Mouse (Mus musculus): ENCODE data around the gene Hipk3. TPM values are rescaled to one million over a fixed set of nuclear protein-coding genes. Genes with fewer than 3 reads are reported as not detected.

The Hipk3 gene
- polyA plus RNA-seq, 2 experiments from 2014 or later: 11.1 to 12.5 TPM

DNA sequence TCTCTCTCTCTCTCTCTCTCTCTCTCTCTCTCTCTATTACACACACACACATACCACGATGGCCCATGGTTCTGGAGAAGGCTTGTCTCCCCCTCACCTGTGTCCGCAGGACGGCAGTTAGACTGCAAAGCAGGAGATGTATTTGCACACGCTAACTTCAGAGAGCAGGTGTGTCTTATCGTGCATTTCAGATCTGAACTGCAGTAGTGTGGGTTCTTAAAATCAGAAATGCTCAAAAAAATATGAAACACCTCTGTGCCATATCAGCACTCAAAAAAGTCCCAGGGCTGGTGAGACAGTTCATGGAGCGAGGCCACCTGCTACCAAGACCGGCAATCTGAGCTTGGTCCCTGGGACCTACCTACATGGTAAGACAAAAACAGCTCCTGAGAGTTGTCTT, 82.4 kb downstream of the Hipk3 start:
- ATAC-seq: no peak

DNA sequence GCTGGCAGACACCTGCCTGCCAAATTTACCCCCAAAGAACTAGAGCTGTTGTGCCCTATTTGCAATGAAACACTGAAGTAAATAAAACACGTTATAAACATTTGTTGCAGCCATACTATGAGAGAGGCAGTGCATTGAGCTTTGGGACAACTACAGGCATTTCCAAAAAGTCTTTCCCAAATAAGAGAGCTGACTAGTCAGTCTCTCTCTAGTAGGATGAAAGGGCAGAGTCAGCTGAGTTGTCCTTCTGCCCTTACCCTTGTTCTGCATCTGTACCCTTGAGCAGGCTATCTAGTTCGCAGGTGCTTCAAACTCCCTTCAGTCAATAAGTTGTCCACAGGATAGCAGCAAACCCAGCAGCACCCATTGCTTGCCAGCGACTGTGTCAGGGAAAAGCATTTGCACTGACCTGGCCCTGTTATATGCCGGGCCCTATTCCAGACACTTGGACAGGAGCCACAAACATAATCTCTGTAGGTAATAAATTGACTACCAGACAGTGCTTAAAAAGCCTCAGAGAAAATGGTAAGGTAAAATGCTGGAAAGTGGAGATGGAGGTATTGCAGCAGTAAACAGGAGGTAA, 83.2 kb downstream of the Hipk3 start, which contains the start of gene D430041D05Rik:
Gene D430041D05Rik (minus strand): TSS at position 51 of the 583 bp plus-strand sequence.
- ATAC-seq: no peak

DNA sequence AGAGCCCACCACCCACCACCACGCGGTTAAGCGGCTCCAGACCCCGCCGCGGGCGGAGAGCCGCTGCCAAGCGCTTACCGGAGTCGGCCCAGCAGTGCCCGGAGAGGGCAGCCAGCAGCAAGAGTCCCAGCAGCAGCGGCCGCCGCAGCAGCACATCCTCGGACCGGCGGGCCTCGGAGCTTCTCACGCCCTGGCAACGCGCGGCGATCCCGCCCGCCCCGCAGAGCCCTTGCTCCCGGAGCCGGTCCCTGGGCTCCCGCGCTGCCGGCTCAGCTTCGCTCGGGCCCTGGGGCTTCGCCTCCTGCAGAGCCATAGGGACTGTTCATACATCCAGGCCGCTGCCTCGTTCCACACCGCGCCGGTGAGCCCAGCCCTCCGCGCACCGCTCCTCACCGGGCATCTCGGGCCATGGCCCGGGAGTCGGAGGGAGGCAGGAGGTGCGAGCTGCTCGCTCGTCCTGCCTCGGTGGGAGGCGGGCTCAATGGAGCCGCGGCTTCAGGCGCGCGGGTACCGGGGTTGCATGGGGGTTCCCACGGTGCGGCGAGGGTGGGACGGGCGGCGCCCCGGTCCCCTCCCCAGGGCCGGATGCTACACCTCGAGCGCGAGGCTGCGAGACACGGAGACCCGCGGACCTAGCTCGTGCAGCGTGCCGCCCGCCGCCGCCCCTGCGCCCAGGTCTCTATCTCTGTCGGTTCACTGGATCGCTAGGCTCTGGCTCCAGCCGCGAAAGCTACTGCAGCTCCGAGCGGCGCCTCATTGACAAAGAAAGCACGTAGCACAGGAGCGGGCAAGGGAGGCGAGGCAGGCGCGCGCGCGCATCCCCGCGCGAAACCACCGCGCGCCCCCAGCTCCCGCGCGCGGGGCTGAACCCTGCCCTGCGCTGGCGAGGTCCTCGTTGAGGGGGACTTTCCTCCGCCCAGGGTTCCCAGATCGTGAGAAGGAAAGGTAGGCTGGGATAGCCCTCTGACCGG, 84.1 kb downstream of the Hipk3 start:
- ATAC-seq: no peak

DNA sequence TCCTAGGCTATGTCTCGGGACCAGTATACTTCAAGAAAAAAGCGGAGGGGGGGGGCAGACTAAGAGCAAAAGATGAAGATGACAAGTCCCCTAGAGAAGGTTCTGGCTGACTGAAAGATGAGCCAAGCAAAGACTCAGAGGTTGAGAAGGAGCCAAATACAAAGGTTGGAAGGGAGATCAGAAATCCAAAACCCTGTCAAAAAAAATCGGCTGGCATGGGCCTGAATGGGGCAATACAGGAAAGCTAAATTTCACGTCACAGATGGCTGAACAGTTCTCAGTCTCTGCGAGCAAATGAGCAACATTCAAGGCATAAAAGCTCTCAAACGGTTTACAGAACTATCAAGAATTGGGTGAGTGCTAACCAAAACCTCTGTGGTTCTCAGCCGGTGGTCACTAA, 85.9 kb downstream of the Hipk3 start:
- no peak for ATAC-seq

DNA sequence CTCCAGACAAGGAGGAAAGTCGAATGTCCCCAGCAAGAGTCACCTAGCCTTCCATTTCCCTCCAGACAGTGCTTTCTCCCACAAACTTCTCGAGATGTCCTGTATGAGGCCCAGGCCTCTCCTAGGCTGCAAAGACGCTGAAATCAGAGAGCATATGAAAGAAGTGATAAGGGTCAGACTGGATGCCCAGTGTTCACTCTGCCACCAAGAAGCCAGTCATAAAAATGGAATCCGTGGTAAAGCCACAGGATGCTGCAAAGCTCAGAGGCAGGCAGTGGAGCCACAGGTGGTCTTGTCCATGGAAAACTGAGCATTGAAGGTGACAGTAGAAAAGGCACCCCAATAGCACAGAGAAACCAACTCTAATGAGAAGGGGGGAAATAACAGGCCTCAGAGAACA, 86.3 kb downstream of the Hipk3 start:
- ATAC-seq: no peak

DNA sequence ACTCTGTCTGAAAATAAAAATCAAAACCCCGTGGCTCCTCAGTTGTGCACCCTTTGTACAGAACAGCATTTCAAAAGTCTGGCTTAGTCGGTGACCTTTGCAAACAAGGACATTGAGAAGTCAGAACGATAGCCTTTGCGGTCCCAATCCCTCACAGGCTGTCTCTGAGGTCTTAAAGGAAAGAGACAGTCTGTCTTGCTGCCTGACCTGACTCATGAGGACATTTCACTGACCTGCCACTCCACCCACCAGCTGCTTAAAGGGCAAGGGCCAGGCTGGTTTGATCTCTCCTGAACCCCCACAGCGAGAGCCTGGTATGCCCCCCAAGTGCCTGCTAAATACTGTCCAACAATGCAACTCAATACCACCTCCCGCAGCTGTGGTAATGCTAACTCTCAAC, 90.2 kb downstream of the Hipk3 start:
- no peak for ATAC-seq

DNA sequence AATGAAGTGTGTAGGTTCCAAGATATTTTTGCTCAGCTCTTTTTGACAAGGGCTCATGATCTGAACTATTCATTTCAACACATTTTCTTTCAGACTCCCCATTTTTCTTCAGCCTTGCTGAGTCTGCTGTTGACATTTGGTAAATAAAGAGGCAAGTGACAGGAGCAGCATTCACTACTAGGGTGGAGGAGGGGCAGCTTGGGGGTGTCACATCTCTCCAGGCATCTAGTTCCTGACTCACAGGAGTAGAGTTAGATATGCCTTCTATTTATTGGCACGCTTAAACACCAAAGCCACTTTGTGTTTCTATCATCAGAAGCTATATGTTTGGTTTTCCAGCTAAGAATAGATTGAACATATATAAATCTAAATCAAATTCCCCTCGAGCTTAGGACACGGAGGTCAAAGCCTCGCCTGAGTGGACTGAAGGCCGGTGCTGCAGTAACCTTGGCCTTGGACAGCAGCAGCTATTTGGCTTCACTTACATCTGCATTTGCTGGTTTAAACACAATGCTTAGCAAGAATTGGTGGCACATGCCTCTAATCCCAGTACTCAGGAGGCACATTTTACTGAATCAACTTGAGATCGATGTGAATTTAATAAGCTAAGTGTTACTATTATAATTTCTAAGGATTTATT, 95.5 kb downstream of the Hipk3 start:
- ATAC-seq: no peak

DNA sequence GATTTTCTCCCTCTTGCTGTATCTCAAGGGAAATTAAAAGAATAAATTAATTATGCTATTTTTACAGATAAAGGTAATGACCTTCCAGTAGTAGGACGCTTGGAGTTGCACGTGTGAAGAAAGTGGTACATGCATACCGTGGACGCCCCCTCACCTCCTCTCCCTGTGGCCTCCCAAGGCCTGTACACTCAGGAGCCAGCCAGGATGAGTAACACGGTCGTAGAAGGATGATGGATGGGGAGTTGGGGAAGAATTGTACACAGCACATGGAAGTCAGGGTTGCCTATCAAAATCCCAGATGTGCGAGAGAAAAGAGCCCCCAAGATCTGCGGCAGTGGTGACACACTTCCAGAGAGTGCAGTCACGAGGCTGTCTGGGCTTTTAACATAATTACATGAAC, 98.3 kb downstream of the Hipk3 start:
- ATAC-seq: no peak

DNA sequence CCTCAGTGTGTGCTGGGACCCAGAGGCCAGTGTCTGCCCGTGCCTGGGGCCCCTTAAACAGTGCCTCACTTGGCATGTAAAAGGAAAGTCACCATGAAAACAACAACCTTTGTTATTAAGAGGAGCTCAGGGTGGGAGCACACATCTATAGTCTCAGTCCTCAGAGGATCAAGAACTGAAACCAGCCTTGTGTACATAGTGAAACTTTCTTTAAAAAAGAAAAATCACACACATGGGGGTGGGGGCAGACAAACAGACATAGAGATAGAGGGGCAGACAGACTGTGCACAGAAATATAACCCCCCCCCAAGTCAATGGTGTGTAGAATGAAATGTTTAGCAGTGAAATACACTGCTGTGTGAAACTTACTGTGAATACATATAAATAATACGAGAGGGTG, 99.5 kb downstream of the Hipk3 start:
- ATAC-seq: no peak

DNA sequence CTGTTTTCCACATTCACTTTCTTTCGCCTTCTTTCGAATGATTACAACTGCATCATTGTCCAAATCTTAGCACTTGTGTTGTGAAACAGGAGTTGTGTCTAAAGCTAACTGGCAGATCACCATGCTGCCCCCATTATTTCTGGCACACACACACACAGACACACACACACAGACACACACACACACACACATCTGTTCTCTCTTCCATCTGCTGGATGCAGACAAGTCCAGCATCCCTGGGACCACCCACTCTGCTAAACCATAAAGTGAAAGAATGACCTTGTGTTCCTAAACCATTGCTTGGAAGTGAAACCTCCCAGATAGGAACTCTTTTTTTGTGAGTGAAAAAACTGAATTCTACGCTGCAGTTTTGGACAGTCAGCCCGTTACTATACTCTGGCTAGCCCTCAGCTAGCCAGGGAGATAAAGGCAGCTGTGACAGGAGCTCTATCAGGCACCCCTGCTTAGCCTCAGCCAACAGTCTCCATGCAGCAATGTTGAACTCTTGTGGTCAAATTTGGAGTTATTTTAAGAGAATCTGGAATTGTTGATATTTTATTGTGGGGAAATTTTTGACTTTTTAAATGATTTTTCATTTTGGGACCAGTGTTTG, 101.4 kb downstream of the Hipk3 start:
- no peak for ATAC-seq

DNA sequence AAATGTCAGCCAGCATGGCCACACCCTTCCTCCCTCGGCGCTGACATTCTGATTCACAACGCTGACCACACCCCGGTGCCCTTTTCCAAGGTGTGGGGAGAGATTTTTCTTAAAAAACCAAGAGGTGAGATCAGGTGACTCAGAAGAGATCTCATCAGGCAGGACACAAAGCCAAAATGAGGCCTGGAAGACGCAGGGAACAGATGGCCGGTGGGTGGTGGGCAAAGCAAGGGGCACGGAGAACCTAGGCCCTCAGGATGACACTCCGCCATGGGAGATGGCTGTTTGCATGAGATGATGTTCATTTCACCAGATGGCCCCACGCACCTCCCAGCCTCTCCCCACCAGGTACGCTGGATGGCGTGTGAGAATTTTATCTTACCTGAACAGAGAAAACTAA, 105.0 kb downstream of the Hipk3 start:
- ATAC-seq: no peak

DNA sequence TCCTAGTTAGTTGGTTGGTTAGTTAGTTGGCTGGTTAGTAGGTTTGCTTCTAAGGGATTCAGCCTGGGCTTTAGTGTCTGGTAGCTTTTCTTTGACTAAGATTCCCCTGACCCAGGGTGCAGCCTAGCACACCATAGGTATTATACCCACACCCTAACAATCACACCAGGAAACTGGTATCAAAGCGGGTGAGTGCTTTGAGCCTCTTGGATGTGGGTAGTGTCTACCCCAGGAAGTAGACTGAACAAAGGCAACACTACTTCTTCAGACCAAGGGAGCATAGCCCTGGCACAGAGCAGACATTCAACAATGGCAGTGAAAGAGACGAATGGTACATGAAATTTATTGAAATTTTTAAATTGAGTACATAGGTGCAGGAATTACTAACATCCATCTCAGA, 108.3 kb downstream of the Hipk3 start:
- ATAC-seq: no peak

DNA sequence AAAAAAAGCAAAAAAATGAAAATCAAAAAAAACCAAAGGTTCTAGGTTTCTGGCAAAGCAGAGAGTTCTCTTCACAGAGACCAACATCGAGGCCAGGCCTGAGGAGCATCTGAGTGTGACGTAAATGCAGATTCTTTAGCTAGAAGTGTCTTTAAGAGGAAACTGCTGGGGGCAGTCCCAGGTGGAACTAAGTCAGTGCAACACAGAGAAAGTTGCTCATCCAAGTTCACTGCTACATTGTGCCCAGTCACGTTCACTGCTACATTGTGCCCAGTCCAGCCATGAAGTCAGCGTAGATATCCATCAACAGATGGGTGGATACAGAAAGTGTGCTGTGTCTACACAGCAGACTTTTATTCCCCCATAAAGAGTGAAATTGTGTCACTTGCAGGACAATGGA, 110.7 kb downstream of the Hipk3 start:
- ATAC-seq: no peak

DNA sequence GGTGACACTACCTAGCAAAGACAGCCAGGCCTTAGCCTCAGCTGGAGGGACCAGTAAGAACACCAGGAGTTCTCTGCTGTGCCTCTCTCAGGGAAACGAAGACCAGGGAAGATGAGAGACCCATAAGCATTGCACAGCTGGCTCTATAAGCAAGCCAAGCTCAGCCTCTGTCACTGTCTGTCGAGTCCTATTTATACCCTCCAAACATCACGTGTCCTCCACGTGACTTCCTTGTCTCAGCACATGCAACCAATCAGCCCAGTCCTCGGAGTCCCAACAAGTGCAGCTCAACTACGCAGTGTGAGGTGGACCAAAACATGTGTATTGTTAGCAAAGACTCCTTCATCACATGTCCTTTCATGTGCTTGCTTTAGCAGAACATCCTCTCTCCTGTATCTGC, 111.4 kb downstream of the Hipk3 start:
- no peak for ATAC-seq

DNA sequence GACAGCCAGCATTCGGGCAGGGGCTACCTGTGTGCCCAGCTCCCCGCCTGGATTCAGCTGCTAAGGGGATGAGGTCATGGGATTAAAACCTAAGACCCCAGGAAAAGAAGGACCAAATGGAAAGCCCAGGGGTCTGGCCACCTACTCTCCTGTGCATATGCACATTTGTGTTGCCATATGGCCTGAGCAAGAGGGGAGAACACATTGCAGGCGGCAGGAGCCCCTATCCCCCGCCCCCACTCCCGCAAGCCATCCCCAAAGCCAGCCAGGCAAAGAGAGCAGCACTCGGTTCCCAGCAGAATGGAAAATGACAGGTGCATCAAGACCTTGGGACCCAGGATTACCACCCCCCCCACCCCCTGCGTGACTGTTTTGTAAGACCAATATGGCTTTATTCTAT, 114.9 kb downstream of the Hipk3 start:
- ATAC-seq: no peak

DNA sequence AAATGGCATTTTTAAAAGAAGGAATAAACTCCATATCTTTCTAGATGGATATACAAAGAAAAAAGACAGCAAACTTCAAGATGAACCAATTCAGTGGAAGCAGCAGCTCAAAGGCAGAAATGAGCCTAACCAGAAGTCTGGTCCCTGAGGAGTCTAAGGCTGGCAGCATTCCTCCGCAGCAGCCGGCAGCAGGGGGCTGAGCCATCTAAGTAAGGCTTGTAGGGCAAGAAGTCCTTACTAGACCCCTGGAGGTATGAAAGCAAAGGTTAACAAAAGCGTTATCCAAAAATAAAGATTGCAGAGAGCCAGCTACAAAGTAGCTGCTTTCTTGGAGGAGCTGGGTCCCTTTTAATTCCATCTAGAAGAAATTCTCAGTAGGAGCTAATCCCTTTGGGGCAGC, 115.5 kb downstream of the Hipk3 start:
- ATAC-seq: no peak

DNA sequence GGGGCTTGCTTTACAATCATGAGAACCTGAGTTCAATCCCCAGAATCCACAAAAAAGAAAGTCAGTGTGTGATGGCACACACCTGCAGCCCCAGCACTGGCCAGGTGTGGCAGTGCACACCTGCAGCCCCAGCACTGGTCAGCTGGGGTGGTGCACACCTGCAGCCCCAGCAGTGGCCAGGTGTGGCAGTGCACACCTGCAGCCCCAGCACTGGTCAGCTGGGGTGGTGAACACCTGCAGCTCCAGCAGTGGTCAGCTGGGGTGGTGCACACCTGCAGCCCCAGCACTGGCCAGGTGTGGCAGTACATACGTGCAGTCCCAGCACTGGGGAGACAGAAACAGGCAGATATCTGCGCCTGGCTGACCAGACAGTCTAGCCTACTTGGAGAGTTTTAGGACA, 116.3 kb downstream of the Hipk3 start:
- no peak for ATAC-seq

Other genes with a start within 250 kb of the Hipk3 start
- gene D430041D05Rik, start 83.4 kb downstream of the Hipk3 start, polyA plus RNA-seq (2017; shearing (Covaris generic)): under 1 TPM in 1 of 2 experiments, not detected in 1; 0.21 TPM
- 10 to 100 TPM; 55.7 to 72.3 TPM for gene Cstf3, start 96.1 kb upstream of the Hipk3 start, polyA plus RNA-seq (2017; shearing (Covaris generic))
- gene Tcp11l1, start 217.7 kb upstream of the Hipk3 start, polyA plus RNA-seq (2017; shearing (Covaris generic)): 1 to 10 TPM in 1 of 2 experiments, not detected in 1; 1.3 TPM
- gene Pin1rt1, start 221.9 kb upstream of the Hipk3 start, polyA plus RNA-seq (2017; shearing (Covaris generic)): not detected
- not detected for gene Depdc7, start 248.4 kb upstream of the Hipk3 start, polyA plus RNA-seq (2017; shearing (Covaris generic))